Mouse (Mus musculus) limb, embryonic 11.5 days (tissue): ENCODE data around the gene Plpp7. TPM values are rescaled to one million over a fixed set of nuclear protein-coding genes. Genes with fewer than 3 reads are reported as not detected.
A peak's percentile ranks its signal among the peaks of the same experiment; 100 is the strongest.

Experiments used
- ATAC-seq: fragments of 200-750 bp; cut with Nextera tagmentation; 2 replicates; pipeline ENCODE4 v1.8.0; 2017; ENCODE audit warnings: low read depth; ENCODE audit not compliant: insufficient number of reproducible peaks, low FRiP score, low TSS enrichment
- DNase-seq: peaks from one replicate; pipeline ENCODE4 v3.0.0-alpha.2; 2015; ENCODE audit warnings: low spot score
- H3K27ac ChIP-seq: fragments of 300-500 bp; sonication (generic); replicated peaks from 2 replicates; pipeline ENCODE4 v1.5.1; 2014; ENCODE audit warnings: low read depth, mild to moderate bottlenecking, low read length
- H3K27me3 ChIP-seq: fragments of 300-500 bp; sonication (generic); 2 replicates; pipeline ENCODE4 v1.6.1; 2014; ENCODE audit warnings: mild to moderate bottlenecking, low read length, mixed read lengths; ENCODE audit not compliant: control insufficient read depth, insufficient read depth
- H3K36me3 ChIP-seq: fragments of 300-500 bp; sonication (generic); 2 replicates; pipeline ENCODE4 v1.6.1; 2014; ENCODE audit warnings: mild to moderate bottlenecking, low read length, moderate library complexity, mixed read lengths; ENCODE audit not compliant: control insufficient read depth, insufficient read depth
- H3K4me1 ChIP-seq: fragments of 300-500 bp; sonication (generic); 2 replicates; pipeline ENCODE4 v1.6.1; 2014; ENCODE audit warnings: low read length, mixed read lengths; ENCODE audit not compliant: control insufficient read depth, insufficient read depth
- H3K4me2 ChIP-seq: fragments of 300-500 bp; sonication (generic); 2 replicates; pipeline ENCODE4 v1.6.1; 2014; ENCODE audit warnings: low read depth, mild to moderate bottlenecking, moderate library complexity; ENCODE audit not compliant: severe bottlenecking
- H3K4me3 ChIP-seq: fragments of 300-500 bp; sonication (generic); 2 replicates; pipeline ENCODE4 v1.5.1; 2014; ENCODE audit warnings: low read depth, low read length
- H3K9ac ChIP-seq: fragments of 300-500 bp; sonication (generic); 2 replicates; pipeline ENCODE4 v1.6.1; 2014; ENCODE audit warnings: mild to moderate bottlenecking, low read length
- H3K9me3 ChIP-seq: fragments of 300-500 bp; sonication (generic); 2 replicates; pipeline ENCODE4 v1.6.1; 2016; ENCODE audit warnings: low read length; ENCODE audit not compliant: control insufficient read depth
- WGBS: fragments of 180-500 bp; shearing (Covaris S2); extraction: QIAGEN DNeasy Blood & Tissue Kit; methylation state at CpG from one replicate; pipeline ENCODE4 v1.1.7; 2014; 5-methylcytosine and 5-hydroxymethylcytosine counted together
- polyA plus RNA-seq: library from polyadenylated mRNA; unstranded; fragments of >200 nt; fragmentation: Nextera tagmentation; extraction: Ambion mirVana; gene quantifications from 2 replicates; pipeline ENCODE4 v1.2.1, GENCODE M21; 2014

Gene Plpp7
- polyA plus RNA-seq, 1 experiment from 2014 or later: 2.7 TPM

DNA sequence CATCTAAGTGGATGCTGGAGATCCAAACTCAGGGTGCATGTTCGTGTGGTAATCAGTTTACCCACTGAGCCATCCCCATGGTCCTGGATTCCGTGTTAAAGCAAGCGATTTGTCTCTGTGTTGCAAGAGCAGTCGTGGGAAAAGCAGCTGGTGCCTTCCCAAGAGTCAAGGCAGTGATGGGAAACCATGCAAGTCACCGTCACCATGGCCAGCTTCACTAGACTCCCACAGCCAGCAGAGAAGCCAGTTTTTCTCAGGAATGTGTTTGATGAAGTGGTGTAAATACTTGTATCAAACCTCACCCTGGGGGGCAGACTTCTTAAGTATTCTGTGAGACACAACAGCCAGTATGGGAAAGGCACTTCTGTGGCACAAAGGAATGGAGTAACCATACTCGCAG, 47.0 kb downstream of the Plpp7 start:
- DNase-seq (no peak), ATAC-seq (no peak)
- Histone ChIP-seq H3K36me3 (no peaks in the 10 kb centered on the region), H3K4me1 (no peaks in the 10 kb centered on the region), H3K4me2 (no peak overlapping the region), H3K27me3 (no peaks in the 10 kb centered on the region), H3K27ac (no peak overlapping the region), H3K9me3 (no peaks in the 10 kb centered on the region), H3K4me3 (no peak overlapping the region), H3K9ac (no peak overlapping the region)
- 67% methylated on average over 6 of the region's 6 CpGs for WGBS

DNA sequence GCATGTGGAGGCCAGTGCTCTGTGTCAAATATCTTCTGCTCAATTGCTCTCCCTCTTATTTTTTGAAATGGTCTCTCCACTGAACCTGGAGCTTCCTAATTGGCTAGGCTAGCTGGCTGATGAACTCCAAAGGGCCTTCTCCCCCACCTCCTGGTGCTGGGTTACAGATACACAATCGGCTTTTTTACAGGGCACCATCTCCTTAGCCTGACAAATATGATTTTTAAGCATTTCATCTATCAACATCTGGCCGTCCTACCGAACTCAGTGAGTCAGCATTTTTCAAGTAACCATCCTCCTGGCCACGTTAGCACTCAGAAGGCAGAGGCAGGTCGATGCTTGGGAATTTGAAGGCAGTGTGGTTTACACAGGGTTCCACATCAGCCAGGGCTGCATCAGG, 49.3 kb downstream of the Plpp7 start:
- 91% methylated on average over 5 of the region's 5 CpGs for WGBS
- Histone ChIP-seq H3K4me3 (no peak overlapping the region), H3K27me3 (no peaks in the 10 kb centered on the region), H3K9me3 (no peaks in the 10 kb centered on the region), H3K9ac (no peak overlapping the region), H3K4me2 (no peak overlapping the region), H3K27ac (no peak overlapping the region), H3K36me3 (no peaks in the 10 kb centered on the region), H3K4me1 (no peaks in the 10 kb centered on the region)
- DNase-seq (no peak), ATAC-seq (no peak)

DNA sequence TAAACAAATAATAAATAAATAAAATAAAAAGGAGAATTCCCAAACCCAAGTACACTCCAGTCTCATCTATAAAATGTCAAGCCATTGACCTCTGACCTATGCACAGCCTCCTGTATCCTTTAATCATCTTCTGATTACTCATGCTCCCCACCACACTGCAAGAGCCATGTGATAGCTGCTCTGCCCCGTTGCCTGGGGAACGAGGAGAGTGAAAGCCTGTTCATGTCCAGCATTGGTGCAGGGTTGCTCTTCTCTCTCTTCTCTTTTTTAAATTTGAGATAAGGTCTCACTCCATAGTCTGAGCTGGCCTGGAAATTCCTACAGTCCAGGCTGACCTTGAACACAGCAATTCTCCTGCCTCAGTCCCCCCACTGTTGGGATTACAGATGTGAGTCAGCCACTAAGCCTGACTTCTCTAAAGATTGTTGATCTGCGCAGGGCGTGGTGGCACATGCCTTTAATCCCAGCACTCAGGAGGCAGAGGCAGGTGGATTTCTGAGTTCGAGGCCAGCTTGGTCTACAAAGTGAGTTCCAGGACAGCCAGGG, 51.4 kb downstream of the Plpp7 start:
- 82% methylated on average over 5 of the region's 5 CpGs for WGBS
- Histone ChIP-seq H3K36me3 (no peaks in the 10 kb centered on the region), H3K4me3 (no peak overlapping the region), H3K9me3 (no peaks in the 10 kb centered on the region), H3K9ac (no peak overlapping the region), H3K27ac (no peak overlapping the region), H3K27me3 (no peaks in the 10 kb centered on the region), H3K4me1 (no peaks in the 10 kb centered on the region), H3K4me2 (no peak overlapping the region)
- ATAC-seq (no peak), DNase-seq (no peak)

- peak overlapping the region; percentile 100 for H3K9ac ChIP-seq
- peaks cover 29% of the 10 kb centered on the region for H3K4me1 ChIP-seq
- no peaks in the 10 kb centered on the region for H3K27me3 ChIP-seq
- H3K4me3 ChIP-seq: peak overlapping the region; percentile 77
- H3K27ac ChIP-seq: no peak overlapping the region
- 25% methylated on average over 1 of the region's 1 CpGs for WGBS
- no peaks in the 10 kb centered on the region for H3K36me3 ChIP-seq
- DNase-seq (no peak), ATAC-seq (no peak)
- no peaks in the 10 kb centered on the region for H3K9me3 ChIP-seq
- peak overlapping the region; percentile 80 for H3K4me2 ChIP-seq
Measured at GRCm38 (mm10) chr2:32150135-32150534, 54.8 kb downstream of the Plpp7 start.

DNA sequence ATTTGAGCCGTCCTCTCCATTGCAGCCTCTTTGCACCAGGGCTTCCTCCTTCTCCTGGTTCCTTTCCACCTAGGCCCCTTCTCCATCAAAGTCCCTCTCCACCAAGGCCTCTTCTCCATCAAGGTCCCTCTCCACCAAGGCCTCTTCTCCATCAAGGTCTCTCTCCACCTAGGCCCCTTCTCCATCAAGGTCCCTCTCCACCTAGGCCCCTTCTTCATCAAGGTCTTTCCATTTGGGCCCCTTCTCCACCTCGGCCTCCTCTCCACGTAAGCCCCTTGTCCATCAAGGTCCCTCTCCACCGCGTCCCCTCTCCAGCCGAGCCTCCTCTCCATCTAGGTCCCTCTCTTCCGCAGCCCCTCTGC, 55.2 kb downstream of the Plpp7 start:
- peak overlapping the region; percentile 100 for H3K9ac ChIP-seq
- H3K27me3 ChIP-seq: no peaks in the 10 kb centered on the region
- no peaks in the 10 kb centered on the region for H3K36me3 ChIP-seq
- ATAC-seq: peak; percentile 67
- 4% methylated on average over 7 of the region's 7 CpGs for WGBS
- peak overlapping the region; percentile 77 for H3K4me3 ChIP-seq
- peaks cover 32% of the 10 kb centered on the region for H3K4me1 ChIP-seq
- no peaks in the 10 kb centered on the region for H3K9me3 ChIP-seq
- no peak for DNase-seq
- H3K4me2 ChIP-seq: peak overlapping the region; percentile 80
- H3K27ac ChIP-seq: peak overlapping the region; percentile 99

- no peaks in the 10 kb centered on the region for H3K36me3 ChIP-seq
- ATAC-seq: peak; percentile 41
- peaks cover 37% of the 10 kb centered on the region for H3K4me1 ChIP-seq
Measured at GRCm38 (mm10) chr2:32150924-32151659, 55.8 kb downstream of the Plpp7 start, which contains the start of gene Prrc2b. Prrc2b (plus strand) TSS chr2:32151082.

DNA sequence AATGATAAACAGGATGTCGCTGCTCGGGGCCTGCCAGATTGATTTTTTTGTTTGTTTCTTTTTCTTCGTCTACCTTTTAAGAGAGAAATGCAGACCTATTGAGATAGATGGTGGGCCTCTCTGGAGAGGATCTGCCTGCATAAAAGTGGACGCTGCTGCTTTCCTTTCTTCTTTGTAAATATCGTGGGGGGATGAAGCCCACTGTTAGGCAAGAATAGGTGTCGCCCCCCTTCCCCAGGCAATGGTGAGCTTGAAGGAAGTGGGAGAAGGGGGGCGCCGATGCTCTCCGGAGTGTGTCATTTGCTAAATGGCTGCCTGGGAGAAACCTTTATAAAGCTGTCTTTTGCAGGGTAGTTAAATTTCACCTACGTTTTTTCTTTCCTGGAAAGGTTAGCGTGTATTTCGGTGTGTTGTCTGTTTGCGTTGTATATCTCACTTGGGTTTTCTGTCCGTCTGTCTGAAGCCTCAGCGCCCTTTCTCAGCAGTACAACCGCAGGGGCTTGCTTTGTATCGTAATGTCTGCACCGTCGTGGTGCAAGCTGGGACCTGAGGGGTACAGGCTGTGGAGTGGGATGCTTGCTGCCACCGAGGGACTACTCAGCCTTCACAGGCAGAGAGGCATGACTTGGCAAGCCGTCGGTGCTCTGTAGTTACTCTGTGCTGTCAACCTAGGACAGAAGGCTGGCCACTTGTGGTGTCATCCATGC, 56.5 kb downstream of the Plpp7 start:
- ATAC-seq: no peak
- Histone ChIP-seq H3K27me3 (no peaks in the 10 kb centered on the region), H3K9me3 (no peaks in the 10 kb centered on the region), H3K4me3 (peak overlapping the region; percentile 77), H3K4me1 (peaks cover 44% of the 10 kb centered on the region), H3K36me3 (no peaks in the 10 kb centered on the region; the same call in 1 of the 2 replicates), H3K9ac (peak overlapping the region; percentile 100), H3K4me2 (peak overlapping the region; percentile 80), H3K27ac (peak overlapping the region; percentile 99)
- under 1% methylated on average over 22 of the region's 22 CpGs for WGBS
- peak; percentile 67 for DNase-seq

More at GRCm38 (mm10) chr2:32150924-32151659, 55.8 kb downstream of the Plpp7 start, which contains the start of gene Prrc2b:
- no peaks in the 10 kb centered on the region for H3K9me3 ChIP-seq
- H3K9ac ChIP-seq: peak within 1 kb of the TSS; percentile 100
- peak within 1 kb of the TSS; percentile 80 for H3K4me2 ChIP-seq
- peak within 1 kb of the TSS; percentile 77 for H3K4me3 ChIP-seq
- peak; percentile 81 for DNase-seq
- peak within 1 kb of the TSS; percentile 99 for H3K27ac ChIP-seq
- under 1% methylated on average over 43 of the region's 117 CpGs for WGBS
- no peaks in the 10 kb centered on the region for H3K27me3 ChIP-seq

DNA sequence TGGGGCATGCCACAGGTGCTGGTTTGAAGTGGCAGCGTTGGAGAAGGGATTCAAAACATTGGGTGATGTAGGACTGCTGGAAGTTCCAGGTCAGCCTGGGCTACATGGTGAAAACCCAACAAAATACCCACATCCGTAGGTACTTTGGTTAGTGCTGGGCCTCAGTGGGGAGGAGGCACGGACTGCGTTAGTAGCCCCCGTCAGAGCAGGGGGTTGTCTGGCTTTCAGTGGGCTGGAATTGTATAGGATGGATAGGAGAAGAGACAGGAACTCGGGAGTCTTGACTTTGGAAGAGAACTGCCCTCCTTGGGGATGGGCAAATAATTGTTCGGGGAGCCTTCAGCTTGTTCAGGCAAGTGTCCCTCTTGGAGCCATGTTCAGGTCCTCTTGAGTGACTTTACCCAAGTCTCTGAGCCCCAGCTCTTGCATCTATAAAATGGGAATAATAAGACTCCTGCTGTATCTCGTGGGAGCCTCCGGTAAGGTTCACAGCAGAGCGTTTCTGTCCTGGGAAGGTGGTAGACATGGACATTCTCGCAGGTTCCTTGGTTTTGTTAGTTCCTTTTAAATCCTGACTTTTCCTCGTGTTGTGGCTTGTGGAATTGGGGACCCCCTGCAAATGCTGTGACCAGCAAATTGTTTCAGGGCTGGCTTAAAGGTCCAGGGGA, 57.2 kb downstream of the Plpp7 start:
- H3K4me2 ChIP-seq: peak overlapping the region; percentile 80
- peaks cover 49% of the 10 kb centered on the region for H3K4me1 ChIP-seq
- H3K36me3 ChIP-seq: no peaks in the 10 kb centered on the region; the same call in 1 of the 2 replicates
- H3K27me3 ChIP-seq: no peaks in the 10 kb centered on the region
- DNase-seq (no peak), ATAC-seq (no peak)
- no peaks in the 10 kb centered on the region for H3K9me3 ChIP-seq
- peak overlapping the region; percentile 77 for H3K4me3 ChIP-seq
- peak overlapping the region; percentile 100 for H3K9ac ChIP-seq
- WGBS: 19% methylated on average over 12 of the region's 12 CpGs
- H3K27ac ChIP-seq: peak overlapping the region; percentile 75; the same call in 1 of the 2 replicates
